Mouse (Mus musculus) heart, embryonic 13.5 days (tissue): Measurements from ENCODE around the gene Gab2. TPM values are rescaled to one million over a fixed set of nuclear protein-coding genes. Genes with fewer than 3 reads are reported as not detected.

Experiments used
- ATAC-seq: fragments of 200-750 bp; cut with Nextera tagmentation; 2 replicates; pipeline ENCODE4 v1.8.0; 2017; ENCODE audit warnings: moderate TSS enrichment; ENCODE audit not compliant: insufficient number of reproducible peaks, low FRiP score, low TSS enrichment; ENCODE audit errors: extremely low read depth
- H3K27ac ChIP-seq: fragments of 300-500 bp; sonication (generic); replicated peaks from 2 replicates; pipeline ENCODE4 v1.5.1; 2015; ENCODE audit warnings: moderate library complexity, mild to moderate bottlenecking, inconsistent platforms
- H3K27me3 ChIP-seq: fragments of 300-500 bp; sonication (generic); replicated peaks from 2 replicates; pipeline ENCODE4 v1.6.1; 2015; ENCODE audit warnings: mild to moderate bottlenecking, inconsistent platforms
- H3K36me3 ChIP-seq: fragments of 300-500 bp; sonication (generic); 2 replicates; pipeline ENCODE4 v1.6.1; 2015; ENCODE audit warnings: mild to moderate bottlenecking, inconsistent platforms
- H3K4me1 ChIP-seq: fragments of 300-500 bp; sonication (generic); 2 replicates; pipeline ENCODE4 v1.6.1; 2015; ENCODE audit warnings: inconsistent platforms
- H3K4me2 ChIP-seq: fragments of 300-500 bp; sonication (generic); 2 replicates; pipeline ENCODE4 v1.6.1; 2015; ENCODE audit warnings: inconsistent platforms, mild to moderate bottlenecking, moderate library complexity
- H3K4me3 ChIP-seq: fragments of 300-500 bp; sonication (generic); 2 replicates; pipeline ENCODE4 v1.5.1; 2015; ENCODE audit warnings: moderate library complexity, mild to moderate bottlenecking, inconsistent platforms
- H3K9ac ChIP-seq: fragments of 300-500 bp; sonication (generic); 2 replicates; pipeline ENCODE4 v1.6.1; 2015; ENCODE audit warnings: inconsistent platforms, mild to moderate bottlenecking, moderate library complexity
- H3K9me3 ChIP-seq: fragments of 300-500 bp; sonication (generic); 2 replicates; pipeline ENCODE4 v1.6.1; 2016; ENCODE audit warnings: inconsistent platforms
- WGBS: fragments of 180-500 bp; shearing (Covaris S2); methylation state at CpG from one replicate; pipeline ENCODE4 v1.1.7; 2015; ENCODE audit warnings: mixed read lengths; 5-methylcytosine and 5-hydroxymethylcytosine counted together
- polyA plus RNA-seq: library from polyadenylated mRNA; unstranded; fragments of >200 nt; fragmentation: Nextera tagmentation; extraction: Ambion mirVana; gene quantifications from 2 replicates; pipeline ENCODE4 v1.2.1, GENCODE M21; 2015

The Gab2 gene
- polyA plus RNA-seq, 1 experiment from 2014 or later: 7.1 TPM

- H3K4me1 ChIP-seq: 0 out of 2 replicates have a peak, but pooled peaks cover 3% of the 10 kb centered on the region
- WGBS: 78% methylated on average over 3 of the region's 3 CpGs
- no peak overlapping the region for H3K9ac ChIP-seq
- H3K9me3 ChIP-seq: no peaks in the 10 kb centered on the region
- no peak overlapping the region for H3K27ac ChIP-seq
- ATAC-seq: no peak
- H3K4me2 ChIP-seq: no peak overlapping the region
- peaks cover 27% of the 10 kb centered on the region for H3K36me3 ChIP-seq
- no peaks in the 10 kb centered on the region for H3K27me3 ChIP-seq
- H3K4me3 ChIP-seq: no peak overlapping the region
Observed at GRCm38 (mm10) chr7:97317706-97318105, 236.3 kb downstream of the Gab2 start.

GRCm38 (mm10) chr7:97324342-97324741, 243.0 kb downstream of the Gab2 start:
- Histone ChIP-seq H3K9me3 (no peaks in the 10 kb centered on the region), H3K4me2 (no peak overlapping the region), H3K36me3 (peaks cover 8% of the 10 kb centered on the region), H3K27ac (no peak overlapping the region), H3K9ac (no peak overlapping the region), H3K4me1 (peaks cover 8% of the 10 kb centered on the region), H3K4me3 (no peak overlapping the region), H3K27me3 (peaks cover 54% of the 10 kb centered on the region)
- ATAC-seq: no peak
- 84% methylated on average over 8 of the region's 8 CpGs for WGBS

GRCm38 (mm10) chr7:97325156-97325985, 244.0 kb downstream of the Gab2 start:
- peak overlapping the region; percentile 73 for H3K4me2 ChIP-seq
- no peak overlapping the region for H3K27ac ChIP-seq
- peak overlapping the region; percentile 53 for H3K4me3 ChIP-seq
- WGBS: 13% methylated on average over 96 of the region's 96 CpGs
- H3K4me1 ChIP-seq: peaks cover 8% of the 10 kb centered on the region
- ATAC-seq: no peak
- H3K27me3 ChIP-seq: peaks cover 54% of the 10 kb centered on the region
- H3K9me3 ChIP-seq: no peaks in the 10 kb centered on the region
- H3K9ac ChIP-seq: peak overlapping the region; percentile 47; the same call in 1 of the 2 replicates
- peaks cover 8% of the 10 kb centered on the region for H3K36me3 ChIP-seq

- Histone ChIP-seq H3K4me1 (peaks cover 18% of the 10 kb centered on the region), H3K27me3 (peaks cover 54% of the 10 kb centered on the region), H3K4me3 (no peak overlapping the region), H3K27ac (no peak overlapping the region), H3K9me3 (no peaks in the 10 kb centered on the region), H3K36me3 (no peaks in the 10 kb centered on the region; the same call in 1 of the 2 replicates), H3K9ac (no peak overlapping the region), H3K4me2 (no peak overlapping the region)
- WGBS: 85% methylated on average over 4 of the region's 4 CpGs
- ATAC-seq: no peak
Observed at GRCm38 (mm10) chr7:97327376-97327775, 246.0 kb downstream of the Gab2 start.

GRCm38 (mm10) chr7:97328891-97329588, 247.7 kb downstream of the Gab2 start:
- WGBS: 73% methylated on average over 13 of the region's 13 CpGs
- H3K27ac ChIP-seq: no peak overlapping the region
- no peak overlapping the region for H3K4me3 ChIP-seq
- H3K4me1 ChIP-seq: peaks cover 30% of the 10 kb centered on the region
- no peaks in the 10 kb centered on the region for H3K9me3 ChIP-seq
- H3K27me3 ChIP-seq: peaks cover 46% of the 10 kb centered on the region
- H3K4me2 ChIP-seq: no peak overlapping the region
- no peak for ATAC-seq
- no peaks in the 10 kb centered on the region; the same call in 1 of the 2 replicates for H3K36me3 ChIP-seq
- no peak overlapping the region for H3K9ac ChIP-seq

- no peak for ATAC-seq
- no peaks in the 10 kb centered on the region for H3K36me3 ChIP-seq
- peaks cover 40% of the 10 kb centered on the region for H3K27me3 ChIP-seq
- peaks cover 30% of the 10 kb centered on the region for H3K4me1 ChIP-seq
- H3K9ac ChIP-seq: no peak overlapping the region
- WGBS: 76% methylated on average over 3 of the region's 3 CpGs
- no peak overlapping the region for H3K27ac ChIP-seq
- H3K4me2 ChIP-seq: no peak overlapping the region
- H3K4me3 ChIP-seq: no peak overlapping the region
- H3K9me3 ChIP-seq: no peaks in the 10 kb centered on the region
Observed at GRCm38 (mm10) chr7:97329676-97330075, 248.3 kb downstream of the Gab2 start.

- H3K9ac ChIP-seq: peak overlapping the region; percentile 83
- H3K9me3 ChIP-seq: no peaks in the 10 kb centered on the region
- H3K4me2 ChIP-seq: peak overlapping the region; percentile 89
- no peak for ATAC-seq
- WGBS: 61% methylated on average over 11 of the region's 11 CpGs
- H3K27me3 ChIP-seq: peaks cover 26% of the 10 kb centered on the region
- no peak overlapping the region for H3K27ac ChIP-seq
- H3K4me3 ChIP-seq: peak overlapping the region; percentile 92
- H3K4me1 ChIP-seq: peaks cover 22% of the 10 kb centered on the region
- no peaks in the 10 kb centered on the region for H3K36me3 ChIP-seq
Observed at GRCm38 (mm10) chr7:97330931-97331645, 249.7 kb downstream of the Gab2 start.

GRCm38 (mm10) chr7:97331726-97332666, 250.6 kb downstream of the Gab2 start, which contains the start of the genes Usp35 and Kctd21:
Usp35 (minus strand) TSS chr7:97332020.
Kctd21 (plus strand) TSS chr7:97332327.
- peak within 1 kb of the TSS; percentile 89 for H3K4me2 ChIP-seq
- ATAC-seq: peak; percentile 98
- H3K9me3 ChIP-seq: no peaks in the 10 kb centered on the region
- H3K36me3 ChIP-seq: no peaks in the 10 kb centered on the region
- peaks cover 22% of the 10 kb centered on the region for H3K4me1 ChIP-seq
- peak within 1 kb of the TSS; percentile 92 for H3K4me3 ChIP-seq
- peaks cover 17% of the 10 kb centered on the region for H3K27me3 ChIP-seq
- under 1% methylated on average over 68 of the region's 68 CpGs for WGBS
- peak within 1 kb of the TSS; percentile 91 for H3K9ac ChIP-seq
- peak within 1 kb of the TSS; percentile 50; the same call in 1 of the 2 replicates for H3K27ac ChIP-seq

DNA sequence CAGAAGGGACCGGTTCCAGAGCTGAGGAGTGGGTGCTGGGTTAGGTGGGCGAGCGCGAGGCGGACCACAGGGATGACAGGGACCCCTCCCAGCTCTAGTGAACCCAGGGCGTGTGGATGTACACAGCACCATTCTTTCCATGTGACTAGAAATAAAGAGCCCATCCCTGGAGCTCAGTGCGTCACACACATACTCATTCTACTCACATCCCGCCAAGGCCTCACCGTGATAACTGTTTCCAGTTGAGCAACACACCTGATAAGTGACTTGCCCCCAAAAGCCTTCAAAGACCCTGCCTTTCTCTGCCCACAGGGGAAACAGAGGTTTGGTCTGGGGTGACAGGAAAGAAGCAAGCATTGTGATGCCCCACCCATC, 251.3 kb downstream of the Gab2 start:
- Histone ChIP-seq H3K27me3 (peaks cover 10% of the 10 kb centered on the region), H3K36me3 (no peaks in the 10 kb centered on the region), H3K9me3 (no peaks in the 10 kb centered on the region), H3K4me2 (peak overlapping the region; percentile 89), H3K4me1 (peaks cover 23% of the 10 kb centered on the region), H3K4me3 (peak overlapping the region; percentile 92), H3K9ac (peak overlapping the region; percentile 91), H3K27ac (no peak overlapping the region)
- 5% methylated on average over 9 of the region's 9 CpGs for WGBS
- no peak for ATAC-seq

GRCm38 (mm10) chr7:97333113-97333898, 251.9 kb downstream of the Gab2 start:
- no peaks in the 10 kb centered on the region for H3K9me3 ChIP-seq
- ATAC-seq: no peak
- H3K27me3 ChIP-seq: peaks cover 5% of the 10 kb centered on the region; the same call in 1 of the 2 replicates
- peak overlapping the region; percentile 92 for H3K4me3 ChIP-seq
- H3K36me3 ChIP-seq: no peaks in the 10 kb centered on the region
- no peak overlapping the region for H3K27ac ChIP-seq
- H3K4me2 ChIP-seq: peak overlapping the region; percentile 89
- H3K4me1 ChIP-seq: peaks cover 30% of the 10 kb centered on the region
- peak overlapping the region; percentile 91; the same call in 1 of the 2 replicates for H3K9ac ChIP-seq
- WGBS: 64% methylated on average over 6 of the region's 6 CpGs
